Mouse (Mus musculus) gastrocnemius, adult 2 months (tissue): Measurements from ENCODE around the gene Prkag3. TPM values are rescaled to one million over a fixed set of nuclear protein-coding genes. Genes with fewer than 3 reads are reported as not detected.

Experiments used
- DNase-seq: peaks from one replicate; pipeline ENCODE4 v3.0.0; 2022
- H3K27ac ChIP-seq: fragments of 200-600 bp; 2 replicates; pipeline ENCODE4 v1.8.1; 2022; ENCODE audit warnings: mild to moderate bottlenecking
- H3K4me3 ChIP-seq: fragments of 200-600 bp; 2 replicates; pipeline ENCODE4 v1.8.1; 2022; ENCODE audit warnings: mild to moderate bottlenecking, moderate library complexity
- CTCF ChIP-seq: fragments of 200-600 bp; IDR thresholded peaks from 2 replicates; pipeline ENCODE4 v1.8.1; 2022; ENCODE audit warnings: antibody characterized with exemption, mild to moderate bottlenecking, moderate library complexity
- intact Hi-C: fragments of 180-260 bp; cut with DNase I; formaldehyde crosslinking; loops from one replicate; pipeline ENCODE4 v1.15.1; 2025
- total RNA-seq, 2 experiments: library from RNA; stranded (reverse); gene quantifications; 2 replicates each; pipeline ENCODE4 v1.2.3; 2021

Gene Prkag3
- total RNA-seq, 2 experiments from 2014 or later = 61.6 to 111 TPM

GRCm38 (mm10) chr1:74702142-74702553 is 46.9 kb downstream of the Prkag3 start:
- no peak overlapping the region for H3K27ac ChIP-seq
- intact Hi-C loops = no loop called here
- H3K4me3 ChIP-seq = no peak overlapping the region
- DNase-seq = no peak
- no peak for TF ChIP-seq CTCF

GRCm38 (mm10) chr1:74698791-74699190 is 50.2 kb downstream of the Prkag3 start:
- no peak for TF ChIP-seq CTCF
- DNase-seq = no peak
- intact Hi-C loops = no loop called here
- Histone ChIP-seq H3K4me3 (no peak overlapping the region), H3K27ac (no peak overlapping the region; the same call in 1 of the 2 replicates)

GRCm38 (mm10) chr1:74698353-74698752 is 50.7 kb downstream of the Prkag3 start:
- no peak overlapping the region; the same call in 1 of the 2 replicates for H3K27ac ChIP-seq

GRCm38 (mm10) chr1:74697416-74697815 is 51.6 kb downstream of the Prkag3 start:
- DNase-seq = no peak
- H3K27ac ChIP-seq = no peak overlapping the region
- intact Hi-C loops = no loop called here
- no peak overlapping the region for H3K4me3 ChIP-seq
- TF ChIP-seq CTCF = no peak

More at GRCm38 (mm10) chr1:74698353-74698752, 50.7 kb downstream of the Prkag3 start:
- no peak for DNase-seq
- TF ChIP-seq CTCF = no peak
- H3K4me3 ChIP-seq = no peak overlapping the region
- intact Hi-C loops = no loop called here

GRCm38 (mm10) chr1:74695836-74696235 is 53.2 kb downstream of the Prkag3 start:
- Histone ChIP-seq H3K4me3 (no peak overlapping the region), H3K27ac (no peak overlapping the region)
- intact Hi-C loops = no loop called here
- no peak for TF ChIP-seq CTCF
- no peak for DNase-seq

GRCm38 (mm10) chr1:74693891-74694583 is 55.0 kb downstream of the Prkag3 start:
- H3K27ac ChIP-seq = no peak overlapping the region
- no peak for DNase-seq
- no peak for TF ChIP-seq CTCF
- no peak overlapping the region for H3K4me3 ChIP-seq
- intact Hi-C loops = no loop called here

Other genes with a start within 250 kb of the Prkag3 start
- gene Cnot9, start 243.2 kb downstream of the Prkag3 start, total RNA-seq = 10 to 100 TPM; 12.0 to 16.3 TPM
- gene Plcd4, start 206.3 kb downstream of the Prkag3 start, total RNA-seq = 100 to 1,000 TPM in 1 of 2 experiments, 10 to 100 TPM in 1; 67.8 to 126 TPM
- 1 to 10 TPM; 8.7 to 9.0 TPM for gene Usp37, start 204.9 kb downstream of the Prkag3 start, total RNA-seq
- gene Zfp142, start 161.0 kb downstream of the Prkag3 start, total RNA-seq = 10 to 100 TPM in 1 of 2 experiments, 1 to 10 TPM in 1; 8.1 to 15.5 TPM
- 10 to 100 TPM; 16.9 to 26.2 TPM for gene Bcs1l, start 160.9 kb downstream of the Prkag3 start, total RNA-seq
- 10 to 100 TPM; 18.9 to 20.2 TPM for gene Rnf25, start 147.8 kb downstream of the Prkag3 start, total RNA-seq
- under 1 TPM; 0.17 to 0.20 TPM for gene Stk36, start 147.8 kb downstream of the Prkag3 start, total RNA-seq
- 10 to 100 TPM; 11.7 to 19.7 TPM for gene Ttll4, start 87.5 kb downstream of the Prkag3 start, total RNA-seq
- gene Cyp27a1, start 35.6 kb downstream of the Prkag3 start, total RNA-seq = 10 to 100 TPM; 37.7 to 75.4 TPM
- gene Wnt6, start 22.7 kb upstream of the Prkag3 start, total RNA-seq = under 1 TPM; 0.39 to 0.77 TPM
- under 1 TPM in 1 of 2 experiments, not detected in 1; 0.39 TPM for gene Wnt10a, start 42.3 kb upstream of the Prkag3 start, total RNA-seq
- gene Cdk5r2, start 105.7 kb upstream of the Prkag3 start, total RNA-seq = not detected
- not detected for gene Fev, start 136.2 kb upstream of the Prkag3 start, total RNA-seq
- not detected for gene Cryba2, start 143.9 kb upstream of the Prkag3 start, total RNA-seq
- not detected for gene Cfap65, start 186.4 kb upstream of the Prkag3 start, total RNA-seq
- under 1 TPM; 0.11 to 0.18 TPM for gene Ihh, start 202.5 kb upstream of the Prkag3 start, total RNA-seq